Mouse (Mus musculus) forebrain, embryonic 15.5 days (tissue): ENCODE results near the gene Evi5l. TPM values are rescaled to one million over a fixed set of nuclear protein-coding genes. Genes with fewer than 3 reads are reported as not detected.
"Not testable (repeated sequence)": the region's sequence is repeated elsewhere in the genome, so short reads cannot be mapped to it uniquely, and the experiment has no call there.

Source experiments
- ATAC-seq: fragments of 200-750 bp; cut with Nextera tagmentation; replicated peaks from 2 replicates; pipeline ENCODE4 v1.8.0; 2017; ENCODE audit warnings: mild to moderate bottlenecking, moderate TSS enrichment, moderate library complexity
- H3K27ac ChIP-seq: fragments of 300-500 bp; sonication (generic); replicated peaks from 2 replicates; pipeline ENCODE4 v1.5.1; 2015; ENCODE audit warnings: mild to moderate bottlenecking, inconsistent platforms
- H3K27me3 ChIP-seq: fragments of 300-500 bp; sonication (generic); 2 replicates; pipeline ENCODE4 v1.6.1; 2015; ENCODE audit warnings: inconsistent platforms
- H3K36me3 ChIP-seq: fragments of 300-500 bp; sonication (generic); 2 replicates; pipeline ENCODE4 v1.6.1; 2015; ENCODE audit warnings: mild to moderate bottlenecking, inconsistent platforms
- H3K4me1 ChIP-seq: fragments of 300-500 bp; sonication (generic); 2 replicates; pipeline ENCODE4 v1.6.1; 2015; ENCODE audit warnings: inconsistent platforms
- H3K4me2 ChIP-seq: fragments of 300-500 bp; sonication (generic); replicated peaks from 2 replicates; pipeline ENCODE4 v1.6.1; 2015; ENCODE audit warnings: mild to moderate bottlenecking, inconsistent platforms
- H3K4me3 ChIP-seq: fragments of 300-500 bp; sonication (generic); 2 replicates; pipeline ENCODE4 v1.5.1; 2015; ENCODE audit warnings: mild to moderate bottlenecking, inconsistent platforms
- H3K9ac ChIP-seq: fragments of 300-500 bp; sonication (generic); replicated peaks from 2 replicates; pipeline ENCODE4 v1.6.1; 2015; ENCODE audit warnings: mild to moderate bottlenecking, inconsistent platforms
- H3K9me3 ChIP-seq: fragments of 300-500 bp; sonication (generic); 2 replicates; pipeline ENCODE4 v1.6.1; 2016; ENCODE audit warnings: inconsistent platforms
- WGBS: fragments of 180-500 bp; shearing (Covaris S2); methylation state at CpG from one replicate; pipeline ENCODE4 v1.1.7; 2015; ENCODE audit warnings: mixed read lengths; 5-methylcytosine and 5-hydroxymethylcytosine counted together
- polyA plus RNA-seq: library from polyadenylated mRNA; unstranded; fragments of >200 nt; fragmentation: Nextera tagmentation; extraction: Ambion mirVana; gene quantifications from 2 replicates; pipeline ENCODE4 v1.2.1, GENCODE M21; 2015

Evi5l gene
- polyA plus RNA-seq, 1 experiment from 2014 or later: 98.9 TPM

DNA sequence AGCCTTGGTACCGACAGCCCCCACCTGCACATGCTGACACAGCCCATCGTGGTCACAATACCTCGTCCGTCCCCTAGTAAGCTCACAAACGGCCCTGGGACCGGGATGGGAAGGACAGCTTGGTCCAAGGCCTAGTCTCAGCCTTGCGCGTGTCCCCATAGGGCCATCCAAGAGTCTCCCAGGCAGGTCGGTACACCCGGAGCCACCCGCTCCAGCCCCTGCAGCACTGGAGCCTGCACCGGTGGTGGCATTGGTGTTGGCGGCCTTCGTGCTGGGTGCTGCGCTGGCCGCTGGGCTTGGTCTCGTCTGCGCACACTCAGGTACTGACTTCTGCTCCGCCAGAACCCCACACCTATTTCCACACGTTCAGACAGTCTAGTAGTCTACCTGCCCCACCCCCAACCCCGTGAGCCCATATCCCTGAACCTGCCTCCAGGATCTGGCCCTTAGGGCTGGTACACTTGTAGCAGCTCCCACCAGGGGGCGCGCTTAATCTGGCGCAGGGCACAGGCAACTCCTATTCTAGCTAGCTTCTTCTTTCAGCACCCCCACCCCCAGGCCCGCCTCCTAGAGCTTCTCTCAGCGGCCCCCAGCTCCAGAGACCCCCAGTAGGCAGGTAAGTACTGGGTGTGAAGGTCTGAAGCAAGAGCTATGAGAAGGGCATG is 84.1 kb downstream of the Evi5l start:
- H3K4me2 ChIP-seq: no peak overlapping the region
- 33% methylated on average over 26 of the region's 26 CpGs for WGBS
- peak; percentile 20; the same call in 1 of the 2 replicates for ATAC-seq
- no peaks in the 10 kb centered on the region for H3K9me3 ChIP-seq
- no peak overlapping the region for H3K27ac ChIP-seq
- no peak overlapping the region for H3K4me3 ChIP-seq
- peaks cover 31% of the 10 kb centered on the region for H3K4me1 ChIP-seq
- no peaks in the 10 kb centered on the region for H3K27me3 ChIP-seq
- no peak overlapping the region for H3K9ac ChIP-seq
- peaks cover 38% of the 10 kb centered on the region for H3K36me3 ChIP-seq

DNA sequence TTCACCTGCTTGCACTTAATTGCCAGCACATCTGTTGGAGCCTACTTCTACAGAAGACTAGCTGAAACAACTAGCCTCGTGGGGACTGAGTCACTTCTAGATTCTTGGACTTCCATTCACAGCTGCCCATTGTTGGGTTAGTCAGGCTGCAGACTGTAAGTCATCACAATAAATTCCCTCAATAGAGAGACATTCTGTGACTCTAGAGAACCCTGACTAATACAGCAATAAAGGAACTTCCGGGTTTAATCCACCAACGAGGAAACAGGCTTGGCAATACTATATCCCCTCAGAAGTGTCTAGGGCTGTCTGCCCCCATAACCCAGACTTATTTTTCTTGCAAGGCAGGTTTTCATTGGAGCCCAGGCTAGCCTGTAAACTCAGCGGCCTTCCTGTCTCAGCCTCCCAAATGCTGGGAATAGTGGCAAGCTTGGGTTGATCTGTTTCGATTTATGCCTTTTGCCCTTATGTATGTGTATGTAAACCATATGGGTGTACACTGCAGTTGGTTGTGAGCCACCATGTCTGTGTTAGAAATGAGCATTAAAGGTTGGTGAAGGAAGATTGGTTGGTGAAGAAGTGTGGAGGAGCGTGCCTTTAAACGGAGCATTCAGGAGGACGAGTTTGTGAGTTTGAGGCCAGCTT is 85.9 kb downstream of the Evi5l start:
- Histone ChIP-seq H3K4me2 (peak overlapping the region; percentile 72), H3K36me3 (peaks cover 36% of the 10 kb centered on the region), H3K4me1 (peaks cover 46% of the 10 kb centered on the region), H3K4me3 (peak overlapping the region; percentile 89), H3K27ac (peak overlapping the region; percentile 95), H3K27me3 (no peaks in the 10 kb centered on the region), H3K9me3 (no peaks in the 10 kb centered on the region), H3K9ac (peak overlapping the region; percentile 51)
- WGBS: 43% methylated on average over 8 of the region's 8 CpGs
- peak; percentile 0; the same call in 1 of the 2 replicates for ATAC-seq

DNA sequence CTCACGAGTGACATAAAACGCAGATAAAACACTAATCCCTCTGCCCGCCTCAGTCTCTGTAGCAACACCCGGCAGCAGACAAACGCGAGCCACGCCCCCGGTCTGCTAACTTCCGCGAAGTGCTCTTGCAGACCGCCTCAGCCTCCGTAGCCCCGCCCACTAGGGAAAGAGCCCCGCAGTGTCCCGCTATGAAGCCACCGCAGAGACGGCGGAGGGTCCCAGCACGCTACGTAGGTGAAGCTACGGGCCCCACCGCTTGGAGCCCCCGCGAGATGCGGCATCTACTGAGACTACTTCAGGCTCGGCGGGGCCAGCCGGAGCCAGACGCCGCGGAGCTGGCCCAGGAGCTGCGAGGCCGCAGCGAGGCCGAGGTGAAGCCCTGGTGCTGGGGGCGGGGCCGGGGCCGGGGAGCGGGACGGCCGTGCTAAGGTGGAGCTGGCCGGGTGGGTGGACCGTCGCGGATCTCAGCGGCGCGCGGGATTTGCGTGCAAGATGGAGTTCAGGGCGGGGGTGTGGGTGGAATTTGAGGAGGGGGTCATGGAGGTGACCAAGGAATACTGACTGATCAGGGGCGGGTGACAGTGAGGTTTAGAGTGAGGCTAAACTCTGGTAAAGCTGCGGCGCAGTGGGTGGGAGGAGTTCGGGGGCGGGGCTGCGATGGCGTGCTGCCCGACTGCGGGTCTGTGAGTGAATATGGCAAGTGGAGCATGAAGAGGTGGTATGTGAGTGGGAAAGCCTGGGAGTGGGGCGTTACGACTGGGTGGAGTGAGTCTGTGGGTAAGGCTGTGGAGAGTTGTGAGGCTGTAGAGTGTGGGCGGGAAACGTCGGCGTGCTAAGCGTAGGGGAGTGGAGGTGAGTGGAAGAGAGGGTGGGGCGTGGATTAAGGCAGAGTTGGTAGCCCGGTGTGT is 86.8 kb downstream of the Evi5l start, which contains the start of gene Snapc2:
Snapc2 (plus strand) TSS at position 147 of the 908 bp plus-strand sequence.
- H3K9me3 ChIP-seq: no peaks in the 10 kb centered on the region
- peak within 1 kb of the TSS; percentile 95 for H3K27ac ChIP-seq
- peak; percentile 88 for ATAC-seq
- peak within 1 kb of the TSS; percentile 89 for H3K9ac ChIP-seq
- H3K4me2 ChIP-seq: peak within 1 kb of the TSS; percentile 72
- H3K4me1 ChIP-seq: peaks cover 55% of the 10 kb centered on the region
- H3K36me3 ChIP-seq: peaks cover 28% of the 10 kb centered on the region
- H3K4me3 ChIP-seq: peak within 1 kb of the TSS; percentile 89
- WGBS: under 1% methylated on average over 69 of the region's 69 CpGs
- no peaks in the 10 kb centered on the region for H3K27me3 ChIP-seq

DNA sequence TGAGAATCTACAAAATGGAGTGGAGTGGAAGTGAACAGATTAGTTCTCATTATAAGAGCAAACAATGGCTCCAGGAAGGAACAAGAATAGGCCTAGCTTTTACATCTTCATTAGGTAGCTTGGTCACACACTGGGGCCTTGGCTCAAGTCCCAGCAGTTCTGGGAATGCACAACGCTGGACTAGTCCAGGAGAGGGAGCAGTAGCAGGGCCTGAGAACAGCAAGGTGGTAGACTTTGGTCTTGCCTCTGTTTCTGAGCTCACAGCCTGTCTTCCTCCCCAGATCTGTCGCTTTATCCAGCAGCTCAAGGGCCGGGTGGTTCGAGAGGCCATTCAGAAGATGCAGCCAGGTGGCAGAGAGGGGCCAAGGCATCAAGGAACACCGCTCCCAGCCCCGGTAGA is 87.6 kb downstream of the Evi5l start:
- WGBS: 34% methylated on average over 6 of the region's 6 CpGs
- Histone ChIP-seq H3K4me3 (peak overlapping the region; percentile 89), H3K27ac (peak overlapping the region; percentile 95), H3K4me1 (peaks cover 55% of the 10 kb centered on the region), H3K36me3 (peaks cover 28% of the 10 kb centered on the region), H3K9me3 (no peaks in the 10 kb centered on the region), H3K9ac (peak overlapping the region; percentile 89; the same call in 1 of the 2 replicates), H3K4me2 (peak overlapping the region; percentile 72), H3K27me3 (no peaks in the 10 kb centered on the region)
- ATAC-seq: no peak

DNA sequence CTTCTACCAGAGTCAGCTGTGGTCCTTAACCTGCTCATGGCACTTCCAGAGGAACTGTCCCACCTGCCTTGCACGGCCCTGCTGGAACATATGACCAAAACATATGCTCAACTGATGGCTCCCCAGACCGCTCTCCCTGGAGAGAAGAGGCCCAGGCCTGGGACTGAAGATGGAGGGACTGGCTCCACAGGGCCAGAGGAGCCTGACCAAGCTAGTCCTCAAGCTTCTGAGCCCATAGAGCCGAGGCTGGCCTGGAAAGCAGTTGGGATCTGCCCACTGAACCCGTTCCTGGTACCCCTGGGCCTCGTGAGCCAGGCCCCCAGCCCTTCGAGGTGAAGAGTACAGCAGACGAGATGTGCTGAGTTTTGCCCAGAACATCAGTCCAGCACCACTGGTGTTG is 89.1 kb downstream of the Evi5l start:
- H3K27me3 ChIP-seq, H3K4me3 ChIP-seq, H3K9ac ChIP-seq, H3K9me3 ChIP-seq, H3K27ac ChIP-seq, ATAC-seq, H3K4me2 ChIP-seq: not testable (repeated sequence)
- H3K4me1 ChIP-seq: peaks cover 60% of the 10 kb centered on the region
- H3K36me3 ChIP-seq: peaks cover 30% of the 10 kb centered on the region
- 88% methylated on average over 7 of the region's 7 CpGs for WGBS

DNA sequence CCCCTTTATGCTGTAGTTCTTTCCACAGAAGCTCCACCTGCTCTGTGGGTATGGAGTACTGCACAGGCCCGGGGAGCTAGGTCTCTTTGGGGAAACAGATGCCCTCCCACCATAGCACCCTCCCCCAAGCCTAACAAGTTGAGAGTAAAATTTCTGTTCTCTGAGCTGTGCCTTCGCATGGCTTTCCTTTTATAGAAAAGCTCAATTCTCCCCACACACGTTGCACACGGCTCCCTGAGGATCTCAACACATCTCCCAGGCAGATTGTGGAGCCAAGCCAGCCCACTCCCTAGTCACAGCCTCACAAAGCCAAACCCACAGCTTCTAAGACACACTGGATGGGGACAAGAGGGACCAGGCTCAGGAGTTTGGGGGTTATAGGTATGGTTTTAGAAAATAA is 90.5 kb downstream of the Evi5l start:
- Histone ChIP-seq H3K4me1 (peaks cover 57% of the 10 kb centered on the region), H3K27me3 (no peaks in the 10 kb centered on the region)

DNA sequence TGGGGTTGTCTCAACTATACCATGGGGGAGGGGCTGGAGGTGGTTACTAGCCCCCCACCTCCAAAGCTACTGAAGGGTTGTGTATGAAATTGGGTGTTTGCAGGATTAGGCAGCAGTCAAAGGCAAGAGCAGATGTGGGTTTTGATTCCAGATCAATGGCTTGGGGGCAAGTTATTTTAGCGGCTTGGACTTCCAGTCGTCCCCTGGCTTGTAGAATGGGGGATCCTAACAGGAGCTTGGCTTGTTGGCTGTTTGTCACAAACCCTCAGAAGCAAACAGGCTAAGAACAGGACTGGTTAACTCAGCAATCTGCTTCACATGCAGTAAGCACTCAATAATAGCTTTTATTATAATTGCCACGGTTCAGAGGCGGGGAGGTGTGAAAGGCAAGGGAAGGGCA is 91.0 kb downstream of the Evi5l start:
- H3K27ac ChIP-seq: peak overlapping the region; percentile 96
- peaks cover 48% of the 10 kb centered on the region for H3K36me3 ChIP-seq
- peak overlapping the region; percentile 65 for H3K4me2 ChIP-seq
- H3K27me3 ChIP-seq: no peaks in the 10 kb centered on the region
- ATAC-seq: no peak
- peak overlapping the region; percentile 92 for H3K9ac ChIP-seq
- WGBS: 55% methylated on average over 4 of the region's 4 CpGs
- peaks cover 54% of the 10 kb centered on the region for H3K4me1 ChIP-seq
- peak overlapping the region; percentile 63 for H3K4me3 ChIP-seq
- H3K9me3 ChIP-seq: no peaks in the 10 kb centered on the region

More for the DNA sequence above, 90.5 kb downstream of the Evi5l start:
- peak overlapping the region; percentile 65 for H3K4me2 ChIP-seq
- no peak for ATAC-seq
- peak overlapping the region; percentile 96 for H3K27ac ChIP-seq
- peak overlapping the region; percentile 92 for H3K9ac ChIP-seq
- peaks cover 44% of the 10 kb centered on the region for H3K36me3 ChIP-seq
- H3K9me3 ChIP-seq: no peaks in the 10 kb centered on the region
- peak overlapping the region; percentile 63 for H3K4me3 ChIP-seq
- 40% methylated on average over 4 of the region's 4 CpGs for whole genome bisulfite sequencing

DNA sequence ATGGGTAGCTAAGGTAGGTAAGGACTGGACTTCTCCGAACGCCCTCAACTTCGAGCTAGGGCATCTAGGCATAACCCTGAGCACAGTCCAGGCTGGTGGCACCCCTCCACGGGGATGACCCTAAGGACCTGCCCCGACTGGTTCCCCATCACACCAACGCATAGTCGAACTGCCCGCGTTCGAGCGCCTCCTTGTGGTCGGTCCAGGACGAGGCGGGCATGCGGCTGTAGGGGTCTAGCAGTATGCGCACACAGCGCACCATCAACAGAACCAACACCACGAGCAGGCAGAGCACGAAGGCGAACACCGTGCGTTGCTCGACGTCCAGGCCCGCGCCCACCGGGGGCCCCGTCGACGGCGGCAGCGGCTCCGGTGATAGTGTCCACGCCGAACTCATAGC is 91.9 kb downstream of the Evi5l start:
- peaks cover 50% of the 10 kb centered on the region for H3K4me1 ChIP-seq
- H3K27ac ChIP-seq: peak overlapping the region; percentile 96
- peaks cover 56% of the 10 kb centered on the region for H3K36me3 ChIP-seq
- no peaks in the 10 kb centered on the region for H3K27me3 ChIP-seq
- ATAC-seq: peak; percentile 67
- peak overlapping the region; percentile 65 for H3K4me2 ChIP-seq
- peak overlapping the region; percentile 92 for H3K9ac ChIP-seq
- no peaks in the 10 kb centered on the region for H3K9me3 ChIP-seq
- H3K4me3 ChIP-seq: peak overlapping the region; percentile 63
- 2% methylated on average over 35 of the region's 35 CpGs for WGBS

DNA sequence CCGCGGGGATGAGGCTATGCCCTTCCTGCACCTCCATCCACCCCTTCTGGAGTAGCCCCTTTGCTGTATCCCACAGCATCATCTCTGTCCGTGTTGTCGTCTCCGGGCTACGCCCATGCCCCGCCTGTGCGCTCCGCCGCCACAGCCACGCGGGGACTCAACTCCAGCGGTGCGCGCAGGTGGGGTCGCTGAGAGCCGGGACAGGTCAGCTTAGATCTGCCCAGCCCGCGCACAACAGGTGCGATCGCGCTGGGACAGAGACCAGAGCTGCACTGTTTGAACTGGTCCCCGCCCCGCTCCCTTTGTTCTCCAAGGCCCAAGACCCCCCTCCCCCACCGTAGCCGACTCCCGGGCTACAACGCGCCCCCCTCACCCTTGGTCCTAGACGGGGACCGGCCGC is 92.3 kb downstream of the Evi5l start:
- H3K27ac ChIP-seq: peak overlapping the region; percentile 96
- peaks cover 61% of the 10 kb centered on the region for H3K36me3 ChIP-seq
- WGBS: 1% methylated on average over 32 of the region's 32 CpGs
- H3K27me3 ChIP-seq: no peaks in the 10 kb centered on the region
- peak overlapping the region; percentile 65 for H3K4me2 ChIP-seq
- ATAC-seq: peak; percentile 75
- no peaks in the 10 kb centered on the region for H3K9me3 ChIP-seq
- H3K4me1 ChIP-seq: peaks cover 47% of the 10 kb centered on the region
- H3K9ac ChIP-seq: peak overlapping the region; percentile 92
- peak overlapping the region; percentile 63 for H3K4me3 ChIP-seq

DNA sequence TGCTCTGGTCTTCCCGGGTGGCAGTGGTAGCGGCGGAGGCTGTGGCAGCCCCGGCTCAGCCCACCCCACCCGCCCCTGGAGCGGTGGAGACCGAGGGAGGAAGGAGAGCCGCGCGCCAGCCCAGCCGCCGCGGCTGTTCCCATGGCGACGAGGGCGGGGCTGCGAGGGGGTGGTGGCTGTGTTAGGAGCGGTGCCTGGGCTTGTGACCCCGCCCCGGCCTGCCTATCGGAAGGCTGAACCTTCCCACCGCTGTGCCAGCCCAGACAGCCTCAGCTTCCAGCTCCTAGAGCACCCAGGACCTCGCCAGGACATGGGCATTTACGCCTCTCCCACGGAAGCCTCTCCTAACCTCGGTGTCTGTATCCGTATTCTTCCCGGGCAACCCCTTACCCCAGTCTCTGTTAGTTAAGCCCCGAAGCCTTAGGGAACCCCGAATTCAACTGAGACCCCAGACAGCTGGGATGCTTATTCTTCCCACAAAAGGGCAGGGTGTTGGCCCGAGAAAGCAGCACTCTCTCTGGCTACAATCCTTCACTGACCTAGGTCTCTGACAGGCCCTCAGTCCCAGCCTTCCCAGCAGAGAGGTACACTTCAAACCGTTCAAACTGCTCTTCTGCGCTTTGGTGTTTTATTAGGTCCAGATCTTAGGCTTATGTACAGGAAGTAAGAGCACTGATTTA is 92.9 kb downstream of the Evi5l start, which contains the start of gene Ctxn1:
Ctxn1 (minus strand) TSS at position 150 of the 680 bp plus-strand sequence.
- peak within 1 kb of the TSS; percentile 92 for H3K9ac ChIP-seq
- H3K27me3 ChIP-seq: no peaks in the 10 kb centered on the region
- H3K27ac ChIP-seq: peak within 1 kb of the TSS; percentile 96
- H3K4me1 ChIP-seq: peaks cover 41% of the 10 kb centered on the region
- 5% methylated on average over 27 of the region's 33 CpGs for WGBS
- peak; percentile 91 for ATAC-seq
- H3K4me3 ChIP-seq: peak within 1 kb of the TSS; percentile 63
- H3K36me3 ChIP-seq: peaks cover 62% of the 10 kb centered on the region
- H3K4me2 ChIP-seq: peak within 1 kb of the TSS; percentile 65
- H3K9me3 ChIP-seq: no peaks in the 10 kb centered on the region

DNA sequence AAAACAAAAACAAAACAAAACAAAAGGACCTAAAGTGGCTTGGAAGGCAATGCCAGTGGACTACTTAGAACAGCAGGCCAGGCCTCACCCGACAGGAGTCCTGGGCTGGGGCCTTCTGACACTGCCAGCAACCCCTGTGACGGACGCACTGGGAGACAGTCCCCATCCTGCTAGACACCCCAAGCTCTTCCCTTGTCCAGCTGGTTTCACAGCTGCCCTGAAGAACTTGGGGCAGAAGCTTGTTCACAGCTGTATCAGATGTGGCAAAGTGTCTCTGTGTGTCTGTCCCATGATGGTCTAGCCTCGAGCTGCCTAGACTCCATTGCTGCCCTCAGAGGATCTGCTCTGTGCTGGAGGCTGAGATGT is 93.4 kb downstream of the Evi5l start:
- Histone ChIP-seq H3K9ac (no peak overlapping the region), H3K36me3 (peaks cover 63% of the 10 kb centered on the region), H3K4me3 (no peak overlapping the region), H3K27ac (peak overlapping the region; percentile 96), H3K4me2 (no peak overlapping the region), H3K4me1 (peaks cover 36% of the 10 kb centered on the region), H3K9me3 (no peaks in the 10 kb centered on the region), H3K27me3 (no peaks in the 10 kb centered on the region)
- WGBS: 84% methylated on average over 4 of the region's 4 CpGs
- ATAC-seq: no peak
